Mouse (Mus musculus) adrenal gland, adult 2 months (tissue): ENCODE data around the gene Fcrls. TPM values are rescaled to one million over a fixed set of nuclear protein-coding genes. Genes with fewer than 3 reads are reported as not detected.

Experiments
- DNase-seq: peaks from one replicate; pipeline ENCODE4 v3.0.0; 2021
- long read RNA-seq: library from polyadenylated mRNA; stranded (forward); transcript quantifications from one replicate; pipeline ENCODE4 v2.0.0, GENCODE M21; 2021
- polyA plus RNA-seq: library from polyadenylated mRNA; depleted of rRNA; stranded (reverse); fragments of >200 nt; gene quantifications from 2 replicates; pipeline ENCODE4 v1.2.3, GENCODE M21; 2012; rRNA removed
- total RNA-seq, 2 experiments: library from RNA; stranded (reverse); gene quantifications; 2 replicates each; pipeline ENCODE4 v1.2.3; 2021

Gene Fcrls
- total RNA-seq (1 to 10 TPM; 2.9 to 6.3 TPM), polyA plus RNA-seq (1.9 and 2.1 TPM in 2 replicates)
- long read RNA-seq, transcript Fcrls-201 (8 exons, 2,273 nt), result major isoform, 5 of 5 reads
- long read RNA-seq, partial matches to known transcripts, result 0 of 5 reads
- long read RNA-seq, other reads (novel, unspliced or antisense), result 0 of 5 reads

- no peak for DNase-seq
Measured at GRCm38 (mm10) chr3:87263436-87263835, at the start of gene Fcrls. Fcrls (minus strand) TSS chr3:87263738.

- no peak for DNase-seq
Measured at GRCm38 (mm10) chr3:87309922-87310321, 46.4 kb upstream of the Fcrls start.

- DNase-seq, result no peak
Measured at GRCm38 (mm10) chr3:87299901-87300300, 36.4 kb upstream of the Fcrls start.

GRCm38 (mm10) chr3:87274372-87274771 is 10.8 kb upstream of the Fcrls start:
- DNase-seq, result no peak

- no peak for DNase-seq
Measured at GRCm38 (mm10) chr3:87266581-87266980, 3.0 kb upstream of the Fcrls start.

- no peak for DNase-seq
Measured at GRCm38 (mm10) chr3:87255239-87255638, 8.3 kb downstream of the Fcrls start.

- no peak for DNase-seq
Measured at GRCm38 (mm10) chr3:87249571-87249970, 14.0 kb downstream of the Fcrls start.

GRCm38 (mm10) chr3:87247292-87247691 is 16.2 kb downstream of the Fcrls start:
- no peak for DNase-seq

- peak; percentile 18 for DNase-seq
Measured at GRCm38 (mm10) chr3:87243654-87244053, 19.9 kb downstream of the Fcrls start.

- no peak for DNase-seq
Measured at GRCm38 (mm10) chr3:87240909-87241308, 22.6 kb downstream of the Fcrls start.

GRCm38 (mm10) chr3:87223636-87224035 is 39.9 kb downstream of the Fcrls start:
- no peak for DNase-seq

GRCm38 (mm10) chr3:87222346-87222745 is 41.2 kb downstream of the Fcrls start:
- DNase-seq, result no peak

GRCm38 (mm10) chr3:87215176-87215575 is 48.4 kb downstream of the Fcrls start:
- DNase-seq, result no peak

- DNase-seq, result no peak
Measured at GRCm38 (mm10) chr3:87214221-87214864, 49.2 kb downstream of the Fcrls start.

- no peak for DNase-seq
Measured at GRCm38 (mm10) chr3:87206336-87207075, 57.0 kb downstream of the Fcrls start.

Other genes with a start within 250 kb of the Fcrls start
- 10 to 100 TPM; 12.5 to 22.0 TPM for gene Kirrel, start 89.0 kb downstream of the Fcrls start, total RNA-seq
- 9.9 and 11.2 TPM in 2 replicates for gene Kirrel, start 89.0 kb downstream of the Fcrls start, polyA plus RNA-seq
- under 1 TPM; 0.55 to 0.66 TPM for gene Cd5l, start 94.1 kb upstream of the Fcrls start, total RNA-seq
- 0.22 and 0.42 TPM in 2 replicates for gene Cd5l, start 94.1 kb upstream of the Fcrls start, polyA plus RNA-seq
- not detected for gene Fcrl1, start 112.6 kb upstream of the Fcrls start, total RNA-seq
- gene Fcrl1, start 112.6 kb upstream of the Fcrls start, polyA plus RNA-seq, result 0.06 and 0.20 TPM in 2 replicates
- not detected for gene Fcrl5, start 172.0 kb upstream of the Fcrls start, total RNA-seq
- gene Fcrl5, start 172.0 kb upstream of the Fcrls start, polyA plus RNA-seq, result not detected in 2 replicates